Mouse (Mus musculus): ENCODE results near the gene Neu1.

GRCm38 (mm10) chr17:34934830-34935229, 3.8 kb downstream of the Neu1 start:
- TF ChIP-seq CTCF (IDR thresholded peaks at IDR 0.05; ENCODE audit: control insufficient read depth, insufficient read depth, low read length) (no peak), POLR2A (IDR thresholded peaks at IDR 0.05; ENCODE audit: borderline replicate concordance, control insufficient read depth, low read depth, low read length) (no peak)
